Mouse (Mus musculus) ES-CJ7 (cell line): ENCODE measurements at regions not wholly inside any gene's neighbourhood (a gene's known extent, or its start where the extent isn't known, plus 50 kb on each side); places are given as distances from the start of the nearest gene placed in this dataset.

Source experiments
- DNase-seq: peaks from one replicate; pipeline ENCODE4 v3.0.0; 2011; ENCODE audit warnings: low read depth, low spot score

DNA sequence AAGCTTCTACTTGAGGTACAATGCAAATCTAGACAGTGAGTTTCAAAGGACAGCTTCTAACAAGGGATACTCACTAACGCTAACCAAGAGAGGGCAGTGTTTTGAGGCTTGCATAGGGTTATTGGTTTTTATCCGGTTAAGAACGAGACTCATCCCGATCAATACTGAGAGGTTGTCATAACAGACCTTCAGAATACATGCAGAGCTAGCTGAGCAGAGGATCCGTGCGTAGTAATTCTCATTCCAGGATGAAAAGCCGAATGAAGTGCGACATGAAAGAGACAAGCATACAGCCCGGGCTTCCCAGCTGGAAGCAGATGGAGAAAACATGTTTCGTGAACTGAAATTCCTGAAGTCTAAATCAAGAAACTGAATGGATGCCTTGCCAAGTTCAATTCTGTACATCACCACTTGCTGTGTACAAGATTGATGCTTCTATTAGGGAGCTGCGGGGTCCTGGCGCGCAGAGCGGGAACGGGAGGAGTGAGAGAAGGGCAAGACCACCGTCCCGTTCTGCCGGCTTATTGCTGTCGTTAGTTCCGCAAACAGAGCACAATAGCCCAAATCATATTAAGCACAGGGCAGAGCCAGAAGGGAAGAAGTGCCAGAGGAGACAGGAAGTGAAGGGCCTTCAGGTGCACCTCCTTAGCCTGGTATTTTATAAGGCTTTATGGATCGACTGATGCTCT is 65.4 kb upstream of the Tes start:
- no peak for DNase-seq

DNA sequence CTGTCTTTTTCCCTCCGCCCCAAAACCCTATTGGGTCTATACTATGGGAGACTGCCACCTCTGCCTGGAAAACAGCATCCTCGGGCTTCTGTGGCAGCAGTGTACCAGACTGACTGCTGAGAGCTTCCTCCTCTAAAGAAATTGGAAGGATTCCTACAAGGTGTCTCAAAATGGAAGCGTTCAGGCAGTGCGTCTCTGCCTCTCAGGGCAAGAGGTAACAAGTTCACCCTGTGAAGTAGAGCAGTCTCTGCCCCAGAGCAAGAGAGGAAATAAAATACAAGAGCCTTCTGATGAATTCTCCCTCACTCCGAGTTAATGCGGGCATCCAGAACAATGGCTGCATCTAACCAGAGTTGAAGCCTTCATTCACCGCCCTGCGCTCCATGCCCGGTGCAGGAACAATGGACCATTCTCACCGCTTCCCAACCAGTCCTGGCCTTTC is 69.4 kb upstream of the Tes start:
- DNase-seq, result no peak

DNA sequence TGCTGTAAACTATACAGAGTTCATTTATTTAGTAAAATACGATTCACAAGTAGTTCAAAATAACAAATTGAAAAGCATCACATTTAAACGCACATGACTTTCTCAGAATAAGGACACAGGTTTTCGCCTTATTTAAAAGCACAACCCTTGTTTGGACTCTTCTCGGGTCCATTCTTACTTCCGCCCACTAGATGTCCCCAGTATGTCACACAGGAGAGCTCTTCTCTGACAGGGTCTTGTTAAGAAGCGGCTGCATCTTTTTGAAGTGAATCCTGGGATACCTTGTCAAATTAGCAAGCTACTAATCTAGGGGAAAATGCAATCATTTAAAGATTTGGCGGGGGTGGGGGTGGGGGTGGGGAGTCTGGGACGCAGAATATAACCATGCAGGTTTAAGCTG is 70.2 kb upstream of the Tes start:
- DNase-seq, result peak; percentile 70

DNA sequence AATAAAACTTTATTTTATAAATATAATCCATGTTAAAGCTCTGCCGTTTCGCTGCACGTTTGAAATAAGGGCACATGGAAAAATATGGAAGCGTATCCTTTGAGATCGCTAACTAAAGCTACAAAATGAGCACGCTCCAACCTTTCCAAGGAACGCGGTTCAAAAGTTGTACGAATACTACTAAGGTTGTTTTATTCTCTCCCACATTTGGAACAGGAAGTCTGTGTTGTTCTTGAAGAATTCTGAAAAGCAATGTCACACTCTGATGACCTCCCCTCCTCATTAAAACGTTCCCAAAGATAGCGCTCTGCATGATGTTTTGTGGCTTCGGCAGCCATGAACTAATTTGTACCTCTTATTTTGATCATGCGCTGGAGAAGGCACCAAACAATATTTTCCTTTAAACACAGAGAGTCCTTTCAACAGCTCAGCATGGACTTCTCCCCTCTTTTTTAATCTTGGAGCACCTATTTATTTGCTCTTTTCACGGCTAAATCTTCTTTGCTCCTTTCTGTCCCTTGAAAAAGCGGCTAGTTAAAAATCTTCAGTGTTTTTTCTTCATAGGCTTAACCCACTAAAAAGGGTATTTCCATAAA is 72.9 kb upstream of the Tes start:
- DNase-seq, result no peak

DNA sequence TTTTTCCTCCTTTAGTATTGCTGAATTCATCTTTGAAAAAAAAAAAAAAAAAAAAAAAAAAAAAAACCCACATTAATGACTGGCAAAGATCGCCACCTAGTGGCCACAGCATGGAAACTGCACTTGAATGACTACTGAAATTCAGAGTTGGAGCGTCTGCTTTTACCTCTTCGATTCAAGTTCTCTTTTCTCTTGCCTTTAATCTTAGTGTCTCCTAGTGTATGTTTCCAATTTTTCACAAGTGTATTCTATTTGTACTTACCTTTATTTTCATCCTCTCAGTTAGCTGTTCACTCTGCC is 79.9 kb upstream of the Tfec start:
- peak; percentile 46 for DNase-seq

DNA sequence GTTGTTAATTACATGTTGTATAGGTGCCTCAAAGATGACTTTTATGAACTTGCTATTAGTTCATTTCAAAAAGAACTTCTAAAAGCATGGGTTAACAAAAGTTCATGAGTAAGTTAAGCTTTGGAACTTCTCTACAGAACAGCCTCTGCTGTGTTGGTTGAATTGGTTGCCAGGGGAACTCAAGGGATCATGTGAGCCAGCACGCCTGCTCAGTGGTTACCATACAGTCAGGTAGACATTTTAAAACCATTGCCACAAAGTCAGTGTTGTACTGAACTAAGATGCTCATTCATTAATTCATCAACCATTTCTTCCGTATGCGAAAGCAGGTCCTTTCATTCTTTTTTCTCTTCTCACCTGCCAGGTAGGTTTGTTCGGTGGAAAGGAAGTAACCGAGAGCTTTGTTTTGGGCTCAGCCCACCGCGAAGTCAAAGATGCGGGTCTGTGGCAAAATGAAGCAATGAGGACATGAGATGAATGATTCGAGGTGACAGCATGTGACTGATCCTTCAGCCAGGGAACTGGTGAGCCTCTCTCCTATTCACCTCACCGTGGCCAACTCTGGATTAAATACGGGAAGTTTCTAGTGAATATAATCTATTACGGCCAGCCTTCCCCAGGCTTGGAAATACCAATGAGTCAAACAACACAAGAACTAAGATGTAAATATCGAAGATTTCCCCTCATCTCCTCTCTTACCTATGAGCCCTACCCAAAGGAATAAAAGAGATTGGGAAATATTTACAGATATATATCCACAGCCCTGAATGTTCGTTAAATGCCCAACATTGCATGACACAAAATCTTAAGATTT is 79.4 kb upstream of the Tfec start:
- no peak for DNase-seq

DNA sequence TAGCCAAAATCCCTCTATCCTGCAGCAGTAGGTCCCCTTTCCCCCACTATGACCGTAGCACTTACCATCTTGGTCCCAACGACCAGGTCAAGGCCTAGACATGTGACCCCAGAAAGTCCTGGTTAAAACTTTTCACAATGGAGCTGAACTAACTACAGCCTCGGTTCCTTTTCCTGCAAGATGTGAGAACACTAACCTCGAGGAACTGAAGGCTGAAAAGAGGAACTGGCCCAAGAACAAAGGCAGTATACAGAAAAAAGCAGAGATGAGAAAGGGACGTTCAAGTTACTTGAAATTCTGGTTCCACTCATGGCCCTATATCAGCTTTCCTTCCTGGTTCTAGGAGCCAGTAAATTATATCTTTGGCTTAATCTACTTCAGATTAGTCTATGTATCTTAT is 67.4 kb upstream of the Tfec start:
- no peak for DNase-seq

GRCm38 (mm10) chr6:16964362-16964761 is 66.1 kb upstream of the Tfec start:
- DNase-seq, result no peak

DNA sequence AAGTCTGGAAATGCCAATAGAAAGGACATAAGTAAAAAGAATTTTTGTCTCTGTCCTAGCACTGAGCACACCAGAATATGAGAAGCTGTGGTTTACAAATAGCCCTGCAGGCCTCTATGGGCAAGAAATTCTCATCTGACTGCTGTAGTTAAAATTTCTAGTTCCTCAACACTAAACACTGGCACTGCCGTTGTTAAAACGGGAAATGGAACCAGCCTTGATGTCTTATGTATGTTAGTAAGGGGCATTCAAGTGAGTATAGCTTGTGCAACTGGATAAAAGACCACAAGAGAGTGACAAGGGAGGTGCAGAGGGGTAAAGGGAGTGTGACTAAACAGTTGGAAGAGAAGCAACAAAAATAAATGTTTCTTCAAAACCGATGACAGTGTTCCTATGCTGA is 65.7 kb upstream of the Tfec start:
- no peak for DNase-seq

GRCm38 (mm10) chr6:16958102-16958501 is 59.9 kb upstream of the Tfec start:
- DNase-seq, result no peak

- no peak for DNase-seq
Observed at GRCm38 (mm10) chr6:16956771-16957435, 58.7 kb upstream of the Tfec start.
